Mouse (Mus musculus) megakaryocyte, adult 5-6 weeks (primary cell): ENCODE measurements around the gene Svs5. TPM values are rescaled to one million over a fixed set of nuclear protein-coding genes. Genes with fewer than 3 reads are reported as not detected.

Source experiments
- ATAC-seq: 2 replicates; pipeline ENCODE4 v1.8.0; 2016; ENCODE audit warnings: mild to moderate bottlenecking, inconsistent platforms; ENCODE audit not compliant: poor library complexity, severe bottlenecking
- total RNA-seq, 2 experiments: library from RNA; stranded (forward) in 1 of 2; stranded (reverse) in 1 of 2; fragments of 153-499, 151-499 nt in 1 of 2; fragments of 221-1000, 200-1000 nt in 1 of 2; gene quantifications; 2 replicates each; pipeline versions ENCODE4 v1.2.3 to v1.2.4; 2015 to 2017

The Svs5 gene
- total RNA-seq, 2 experiments from 2014 or later: not detected

- peak; percentile 69 for ATAC-seq
Measured at GRCm38 (mm10) chr2:164377478-164378426, 45.2 kb downstream of the Svs5 start.

GRCm38 (mm10) chr2:164381726-164382125, 49.2 kb downstream of the Svs5 start:
- no peak for ATAC-seq

GRCm38 (mm10) chr2:164382971-164383370, 50.4 kb downstream of the Svs5 start:
- no peak for ATAC-seq

Other genes starting within 250 kb of the Svs5 start
- gene Kcns1, start 161.6 kb upstream of the Svs5 start, total RNA-seq (2015): not detected in 2 replicates
- not detected in 2 replicates for gene Kcns1, start 161.6 kb upstream of the Svs5 start, total RNA-seq (2017)
- gene Wfdc5, start 150.0 kb upstream of the Svs5 start, total RNA-seq (2015): not detected in 2 replicates
- gene Wfdc5, start 150.0 kb upstream of the Svs5 start, total RNA-seq (2017): not detected in 2 replicates
- not detected in 2 replicates for gene Wfdc12, start 142.1 kb upstream of the Svs5 start, total RNA-seq (2015)
- not detected in 2 replicates for gene Wfdc12, start 142.1 kb upstream of the Svs5 start, total RNA-seq (2017)
- gene Wfdc15a, start 132.6 kb upstream of the Svs5 start, total RNA-seq (2015): not detected in 2 replicates
- not detected in 2 replicates for gene Wfdc15a, start 132.6 kb upstream of the Svs5 start, total RNA-seq (2017)
- gene Wfdc15b, start 111.1 kb upstream of the Svs5 start, total RNA-seq (2015): not detected in 2 replicates
- gene Wfdc15b, start 111.1 kb upstream of the Svs5 start, total RNA-seq (2017): not detected in 2 replicates
- gene Svs2, start 94.3 kb upstream of the Svs5 start, total RNA-seq (2015): not detected in 2 replicates
- gene Svs2, start 94.3 kb upstream of the Svs5 start, total RNA-seq (2017): not detected in 2 replicates
- not detected in 2 replicates for gene Svs3b, start 76.1 kb upstream of the Svs5 start, total RNA-seq (2015)
- not detected in 2 replicates for gene Svs3b, start 76.1 kb upstream of the Svs5 start, total RNA-seq (2017)
- not detected in 2 replicates for gene Svs4, start 54.3 kb upstream of the Svs5 start, total RNA-seq (2015)
- gene Svs4, start 54.3 kb upstream of the Svs5 start, total RNA-seq (2017): not detected in 2 replicates
- gene Svs3a, start 43.5 kb upstream of the Svs5 start, total RNA-seq (2015): not detected in 2 replicates
- gene Svs3a, start 43.5 kb upstream of the Svs5 start, total RNA-seq (2017): not detected in 2 replicates
- not detected in 2 replicates for gene Svs6, start 16.0 kb upstream of the Svs5 start, total RNA-seq (2015)
- gene Svs6, start 16.0 kb upstream of the Svs5 start, total RNA-seq (2017): not detected in 2 replicates
- 454 and 463 TPM in 2 replicates for gene Slpi, start 56.4 kb downstream of the Svs5 start, total RNA-seq (2015)
- gene Slpi, start 56.4 kb downstream of the Svs5 start, total RNA-seq (2017): 81.4 and 109 TPM in 2 replicates
- gene Rbpjl, start 70.4 kb downstream of the Svs5 start, total RNA-seq (2015): not detected in 2 replicates
- not detected in 2 replicates for gene Rbpjl, start 70.4 kb downstream of the Svs5 start, total RNA-seq (2017)
- gene Matn4, start 72.4 kb downstream of the Svs5 start, total RNA-seq (2015): not detected in 2 replicates
- gene Matn4, start 72.4 kb downstream of the Svs5 start, total RNA-seq (2017): not detected in 2 replicates
- 0.76 and 0.82 TPM in 2 replicates for gene Sdc4, start 111.1 kb downstream of the Svs5 start, total RNA-seq (2015)
- 0.49 and 0.88 TPM in 2 replicates for gene Sdc4, start 111.1 kb downstream of the Svs5 start, total RNA-seq (2017)
- gene Sys1, start 124.2 kb downstream of the Svs5 start, total RNA-seq (2015): 50.9 and 52.3 TPM in 2 replicates
- 14.9 and 20.2 TPM in 2 replicates for gene Sys1, start 124.2 kb downstream of the Svs5 start, total RNA-seq (2017)
- gene Gm20458, start 128.2 kb downstream of the Svs5 start, total RNA-seq (2015): not detected in 2 replicates
- not detected in 2 replicates for gene Gm20458, start 128.2 kb downstream of the Svs5 start, total RNA-seq (2017)
- gene Trp53tg5, start 141.0 kb downstream of the Svs5 start, total RNA-seq (2015): not detected in 2 replicates
- not detected in 2 replicates for gene Trp53tg5, start 141.0 kb downstream of the Svs5 start, total RNA-seq (2017)
- 3.2 and 7.9 TPM in 2 replicates for gene Dbndd2, start 153.4 kb downstream of the Svs5 start, total RNA-seq (2015)
- 1.4 and 2.0 TPM in 2 replicates for gene Dbndd2, start 153.4 kb downstream of the Svs5 start, total RNA-seq (2017)
- 69.0 and 70.8 TPM in 2 replicates for gene Pigt, start 164.8 kb downstream of the Svs5 start, total RNA-seq (2015)
- gene Pigt, start 164.8 kb downstream of the Svs5 start, total RNA-seq (2017): 30.8 and 43.0 TPM in 2 replicates
- gene Wfdc2, start 229.7 kb downstream of the Svs5 start, total RNA-seq (2015): not detected in 2 replicates
- gene Wfdc2, start 229.7 kb downstream of the Svs5 start, total RNA-seq (2017): not detected in 2 replicates
- gene Spint3, start 240.7 kb downstream of the Svs5 start, total RNA-seq (2015): not detected in 2 replicates
- not detected in 2 replicates for gene Spint3, start 240.7 kb downstream of the Svs5 start, total RNA-seq (2017)